Mouse (Mus musculus): ENCODE measurements around the gene Mtcl1. TPM values are rescaled to one million over a fixed set of nuclear protein-coding genes. Genes with fewer than 3 reads are reported as not detected.

Mtcl1 gene
- polyA plus RNA-seq, 1 experiment from 2014 or later, result 1.7 TPM

DNA sequence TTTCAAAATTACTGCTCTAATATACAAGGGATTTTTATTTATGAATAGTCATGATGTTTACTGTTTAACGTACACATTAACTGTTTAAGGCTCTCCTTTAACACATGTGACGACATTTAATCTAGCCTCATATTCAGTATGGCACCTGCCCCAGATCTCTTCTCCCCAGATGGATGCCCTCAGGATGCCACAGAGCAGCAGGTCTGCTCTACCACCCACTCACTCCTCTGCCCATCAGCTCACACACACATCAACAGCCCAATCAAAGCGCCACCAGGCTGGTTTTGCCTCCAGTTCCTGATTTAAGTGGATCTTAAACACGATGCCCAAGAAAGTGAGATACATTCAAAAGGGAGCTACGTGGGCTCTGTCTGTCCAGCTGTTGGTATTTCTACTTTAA, 41.1 kb downstream of the Mtcl1 start:
- WGBS, result 84% methylated on average over 5 of the region's 5 CpGs
- ATAC-seq (replicated peaks; ENCODE audit: low FRiP score) (no peak), DNase-seq (ENCODE audit: low spot score) (no peak)
- H3K9ac ChIP-seq (ENCODE audit: low read depth, low read length), result no peak overlapping the region
- no peak overlapping the region for H3K27ac ChIP-seq (ENCODE audit: low read depth, low read length)
- peaks cover 5% of the 10 kb centered on the region for H3K4me1 ChIP-seq (replicated peaks; ENCODE audit: control insufficient read depth, insufficient read depth, low read length)
- no peaks in the 10 kb centered on the region for H3K36me3 ChIP-seq (ENCODE audit: control insufficient read depth, insufficient read depth, low read length)
- H3K27me3 ChIP-seq (replicated peaks; ENCODE audit: control insufficient read depth, insufficient read depth, low read length), result no peaks in the 10 kb centered on the region; the same call in 1 of the 2 replicates
- no peaks in the 10 kb centered on the region for H3K9me3 ChIP-seq (ENCODE audit: control insufficient read depth, low read length)
- H3K4me2 ChIP-seq, result no peak overlapping the region
- no peak overlapping the region for H3K4me3 ChIP-seq (ENCODE audit: low read depth, low read length)

- DNase-seq (ENCODE audit: low spot score) (no peak), ATAC-seq (replicated peaks; ENCODE audit: low FRiP score) (no peak)
- Histone ChIP-seq H3K27ac (ENCODE audit: low read depth, low read length) (no peak overlapping the region), H3K4me3 (ENCODE audit: low read depth, low read length) (no peak overlapping the region), H3K4me2 (no peak overlapping the region), H3K9ac (ENCODE audit: low read depth, low read length) (no peak overlapping the region), H3K4me1 (replicated peaks; ENCODE audit: control insufficient read depth, insufficient read depth, low read length) (peaks cover 5% of the 10 kb centered on the region), H3K9me3 (ENCODE audit: control insufficient read depth, low read length) (no peaks in the 10 kb centered on the region), H3K36me3 (ENCODE audit: control insufficient read depth, insufficient read depth, low read length) (no peaks in the 10 kb centered on the region), H3K27me3 (replicated peaks; ENCODE audit: control insufficient read depth, insufficient read depth, low read length) (no peaks in the 10 kb centered on the region; the same call in 1 of the 2 replicates)
- 64% methylated on average over 8 of the region's 8 CpGs for WGBS
These were observed 41.7 kb downstream of the Mtcl1 start for GRCm38 (mm10) chr17:66407833-66408232.

- no peak overlapping the region for H3K4me3 ChIP-seq (ENCODE audit: low read depth, low read length)
- WGBS, result 39% methylated on average over 7 of the region's 7 CpGs
- no peak overlapping the region for H3K4me2 ChIP-seq
- ATAC-seq (replicated peaks; ENCODE audit: low FRiP score) (no peak), DNase-seq (ENCODE audit: low spot score) (no peak)
- H3K9ac ChIP-seq (ENCODE audit: low read depth, low read length), result no peak overlapping the region
- H3K9me3 ChIP-seq (ENCODE audit: control insufficient read depth, low read length), result no peaks in the 10 kb centered on the region
- no peaks in the 10 kb centered on the region for H3K4me1 ChIP-seq (replicated peaks; ENCODE audit: control insufficient read depth, insufficient read depth, low read length)
- no peaks in the 10 kb centered on the region; the same call in 1 of the 2 replicates for H3K27me3 ChIP-seq (replicated peaks; ENCODE audit: control insufficient read depth, insufficient read depth, low read length)
- no peak overlapping the region for H3K27ac ChIP-seq (ENCODE audit: low read depth, low read length)
- no peaks in the 10 kb centered on the region for H3K36me3 ChIP-seq (ENCODE audit: control insufficient read depth, insufficient read depth, low read length)
These were observed 43.9 kb downstream of the Mtcl1 start for GRCm38 (mm10) chr17:66405601-66406000.

GRCm38 (mm10) chr17:66404883-66405590, 44.5 kb downstream of the Mtcl1 start:
- H3K9ac ChIP-seq (ENCODE audit: low read depth, low read length), result no peak overlapping the region
- H3K4me2 ChIP-seq, result no peak overlapping the region
- WGBS, result 29% methylated on average over 10 of the region's 10 CpGs

DNA sequence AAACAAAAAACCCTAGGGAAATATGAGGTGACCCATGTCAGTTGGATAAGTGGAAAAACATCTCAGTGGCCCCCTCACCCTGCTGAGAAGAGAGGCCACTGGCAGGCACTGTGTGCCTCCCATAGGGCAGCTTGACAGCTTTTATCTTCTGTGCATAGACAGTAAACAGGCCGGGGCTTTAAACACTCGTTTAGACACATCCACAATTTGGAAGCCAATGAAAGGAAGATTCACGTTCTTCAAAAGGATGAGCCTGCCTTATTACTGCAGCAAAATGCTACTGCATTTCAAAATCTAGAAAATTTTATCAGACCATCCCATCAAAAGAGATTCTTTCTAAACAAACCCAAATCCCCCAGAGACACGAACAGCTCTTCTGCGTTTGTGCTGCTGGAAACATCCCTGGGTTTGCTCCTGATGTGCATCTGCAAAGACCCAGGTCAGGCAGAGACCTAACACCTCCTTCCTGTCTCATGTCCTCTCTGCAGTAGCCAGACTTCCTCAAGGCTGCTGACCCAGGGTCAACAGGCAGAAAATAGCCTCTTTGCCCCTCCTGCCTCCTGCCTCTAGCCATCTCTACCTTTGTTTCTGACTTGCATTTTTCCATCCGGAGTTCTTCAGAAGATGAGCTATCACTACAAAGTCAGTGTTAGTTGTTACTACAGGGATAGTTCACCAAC, 46.6 kb downstream of the Mtcl1 start:
- Histone ChIP-seq H3K4me2 (no peak overlapping the region), H3K9me3 (ENCODE audit: control insufficient read depth, low read length) (no peaks in the 10 kb centered on the region), H3K36me3 (ENCODE audit: control insufficient read depth, insufficient read depth, low read length) (no peaks in the 10 kb centered on the region), H3K4me1 (replicated peaks; ENCODE audit: control insufficient read depth, insufficient read depth, low read length) (no peaks in the 10 kb centered on the region), H3K27me3 (replicated peaks; ENCODE audit: control insufficient read depth, insufficient read depth, low read length) (no peaks in the 10 kb centered on the region; the same call in 1 of the 2 replicates), H3K4me3 (ENCODE audit: low read depth, low read length) (no peak overlapping the region), H3K27ac (ENCODE audit: low read depth, low read length) (no peak overlapping the region), H3K9ac (ENCODE audit: low read depth, low read length) (no peak overlapping the region)
- DNase-seq (ENCODE audit: low spot score) (no peak), ATAC-seq (replicated peaks; ENCODE audit: low FRiP score) (no peak)
- WGBS, result 25% methylated on average over 6 of the region's 6 CpGs

More at GRCm38 (mm10) chr17:66404883-66405590, 44.5 kb downstream of the Mtcl1 start:
- no peaks in the 10 kb centered on the region; the same call in 1 of the 2 replicates for H3K27me3 ChIP-seq (replicated peaks; ENCODE audit: control insufficient read depth, insufficient read depth, low read length)
- ATAC-seq (replicated peaks; ENCODE audit: low FRiP score) (no peak), DNase-seq (ENCODE audit: low spot score) (no peak)
- H3K27ac ChIP-seq (ENCODE audit: low read depth, low read length), result no peak overlapping the region
- no peak overlapping the region for H3K4me3 ChIP-seq (ENCODE audit: low read depth, low read length)
- H3K36me3 ChIP-seq (ENCODE audit: control insufficient read depth, insufficient read depth, low read length), result no peaks in the 10 kb centered on the region
- H3K4me1 ChIP-seq (replicated peaks; ENCODE audit: control insufficient read depth, insufficient read depth, low read length), result no peaks in the 10 kb centered on the region
- no peaks in the 10 kb centered on the region for H3K9me3 ChIP-seq (ENCODE audit: control insufficient read depth, low read length)

DNA sequence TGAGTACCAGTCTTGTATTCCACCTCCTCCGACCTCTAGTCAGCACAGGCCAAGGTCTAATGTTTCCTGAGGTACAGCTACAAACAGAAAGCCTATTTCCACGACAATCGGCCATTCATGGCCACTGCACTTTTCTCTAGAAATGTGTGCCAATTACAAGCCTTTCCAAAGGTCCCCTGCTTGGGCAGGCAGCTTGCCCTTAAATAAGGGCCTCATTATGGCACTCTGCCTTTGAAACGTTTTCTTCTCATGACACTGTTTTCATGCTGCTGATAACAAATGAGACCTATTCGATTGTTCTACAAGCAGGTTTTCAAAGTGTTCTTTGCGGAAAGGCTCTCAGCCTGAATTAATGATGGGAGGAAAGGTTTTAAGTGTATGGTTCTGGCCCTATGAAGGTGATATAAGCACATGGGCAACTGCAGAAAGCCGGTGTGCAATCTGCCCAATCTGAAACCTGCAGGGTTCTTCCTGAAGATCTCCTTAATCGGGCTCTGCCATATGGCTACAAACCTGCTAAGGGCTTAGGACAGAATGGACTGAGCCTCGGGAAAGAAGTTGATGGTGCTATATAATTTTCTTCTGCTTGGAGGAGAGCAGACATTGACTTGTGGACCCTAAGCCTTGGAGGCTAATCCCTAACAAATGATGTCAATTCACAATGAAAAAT, 47.8 kb downstream of the Mtcl1 start:
- Histone ChIP-seq H3K4me2 (no peak overlapping the region), H3K4me1 (replicated peaks; ENCODE audit: control insufficient read depth, insufficient read depth, low read length) (no peaks in the 10 kb centered on the region), H3K9ac (ENCODE audit: low read depth, low read length) (no peak overlapping the region), H3K36me3 (ENCODE audit: control insufficient read depth, insufficient read depth, low read length) (no peaks in the 10 kb centered on the region), H3K27ac (ENCODE audit: low read depth, low read length) (no peak overlapping the region), H3K4me3 (ENCODE audit: low read depth, low read length) (no peak overlapping the region), H3K9me3 (ENCODE audit: control insufficient read depth, low read length) (no peaks in the 10 kb centered on the region), H3K27me3 (replicated peaks; ENCODE audit: control insufficient read depth, insufficient read depth, low read length) (no peaks in the 10 kb centered on the region; the same call in 1 of the 2 replicates)
- DNase-seq (ENCODE audit: low spot score) (no peak), ATAC-seq (replicated peaks; ENCODE audit: low FRiP score) (no peak)
- 70% methylated on average over 9 of the region's 9 CpGs for WGBS

DNA sequence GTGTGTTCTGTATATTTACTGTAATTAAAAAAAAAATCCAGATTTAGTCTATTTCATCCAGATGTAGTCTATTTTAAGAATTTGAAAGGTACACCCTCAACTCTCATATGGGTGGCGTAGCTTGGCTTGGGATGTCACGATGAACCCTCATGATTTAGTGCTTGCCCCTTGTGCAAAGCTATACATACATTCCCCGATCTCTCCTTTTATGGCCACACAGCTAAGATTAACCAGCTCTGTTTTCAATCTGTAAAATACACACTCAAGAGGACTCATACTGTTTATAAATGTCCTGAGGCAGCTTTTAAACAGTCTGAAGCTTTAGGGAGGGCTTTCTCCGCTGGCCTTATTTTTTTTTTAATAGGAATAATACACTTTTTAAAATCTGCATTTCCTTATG, 49.8 kb downstream of the Mtcl1 start:
- no peaks in the 10 kb centered on the region for H3K36me3 ChIP-seq (ENCODE audit: control insufficient read depth, insufficient read depth, low read length)
- H3K27ac ChIP-seq (ENCODE audit: low read depth, low read length), result no peak overlapping the region
- 87% methylated on average over 4 of the region's 4 CpGs for WGBS
- ATAC-seq (replicated peaks; ENCODE audit: low FRiP score) (no peak), DNase-seq (ENCODE audit: low spot score) (no peak)
- H3K4me2 ChIP-seq, result no peak overlapping the region
- H3K27me3 ChIP-seq (replicated peaks; ENCODE audit: control insufficient read depth, insufficient read depth, low read length), result no peaks in the 10 kb centered on the region
- H3K4me1 ChIP-seq (replicated peaks; ENCODE audit: control insufficient read depth, insufficient read depth, low read length), result no peaks in the 10 kb centered on the region
- H3K9ac ChIP-seq (ENCODE audit: low read depth, low read length), result no peak overlapping the region
- H3K4me3 ChIP-seq (ENCODE audit: low read depth, low read length), result no peak overlapping the region
- H3K9me3 ChIP-seq (ENCODE audit: control insufficient read depth, low read length), result no peaks in the 10 kb centered on the region; the same call in 1 of the 2 replicates

- H3K27ac ChIP-seq (ENCODE audit: low read depth, low read length), result no peak overlapping the region
- no peaks in the 10 kb centered on the region; the same call in 1 of the 2 replicates for H3K9me3 ChIP-seq (ENCODE audit: control insufficient read depth, low read length)
- WGBS, result 53% methylated on average over 9 of the region's 9 CpGs
- ATAC-seq (replicated peaks; ENCODE audit: low FRiP score) (no peak), DNase-seq (ENCODE audit: low spot score) (no peak)
- H3K36me3 ChIP-seq (ENCODE audit: control insufficient read depth, insufficient read depth, low read length), result no peaks in the 10 kb centered on the region
- H3K4me1 ChIP-seq (replicated peaks; ENCODE audit: control insufficient read depth, insufficient read depth, low read length), result no peaks in the 10 kb centered on the region
- no peak overlapping the region for H3K9ac ChIP-seq (ENCODE audit: low read depth, low read length)
- no peaks in the 10 kb centered on the region for H3K27me3 ChIP-seq (replicated peaks; ENCODE audit: control insufficient read depth, insufficient read depth, low read length)
- no peak overlapping the region for H3K4me2 ChIP-seq
- no peak overlapping the region for H3K4me3 ChIP-seq (ENCODE audit: low read depth, low read length)
These were observed 55.0 kb downstream of the Mtcl1 start for GRCm38 (mm10) chr17:66394571-66394970.
